Mouse (Mus musculus) intestine, embryonic 14.5 days (tissue): Measurements from ENCODE around the gene Zfp870. TPM values are rescaled to one million over a fixed set of nuclear protein-coding genes. Genes with fewer than 3 reads are reported as not detected.

Experiments
- ATAC-seq: fragments of 200-750 bp; cut with Nextera tagmentation; replicated peaks from 2 replicates; pipeline ENCODE4 v1.8.0; 2017; ENCODE audit warnings: low read depth, moderate number of reproducible peaks, moderate TSS enrichment, moderate library complexity; ENCODE audit not compliant: low FRiP score, low TSS enrichment
- DNase-seq: peaks from one replicate; pipeline ENCODE4 v3.0.0-alpha.2; 2018; ENCODE audit warnings: low spot score
- H3K27ac ChIP-seq: fragments of 300-500 bp; sonication (generic); 2 replicates; pipeline ENCODE4 v1.5.1; 2014; ENCODE audit warnings: low read depth, mild to moderate bottlenecking, control low read depth
- H3K27me3 ChIP-seq: fragments of 300-500 bp; sonication (generic); replicated peaks from 2 replicates; pipeline ENCODE4 v1.6.1; 2014; ENCODE audit warnings: low read length, control low read depth; ENCODE audit not compliant: control insufficient read depth, insufficient read depth
- H3K36me3 ChIP-seq: fragments of 300-500 bp; sonication (generic); 2 replicates; pipeline ENCODE4 v1.6.1; 2014; ENCODE audit warnings: low read length, control low read depth; ENCODE audit not compliant: control insufficient read depth, insufficient read depth
- H3K4me1 ChIP-seq: fragments of 300-500 bp; sonication (generic); replicated peaks from 2 replicates; pipeline ENCODE4 v1.6.1; 2014; ENCODE audit warnings: low read length, control low read depth, mixed read lengths; ENCODE audit not compliant: control insufficient read depth, insufficient read depth
- H3K4me2 ChIP-seq: fragments of 300-500 bp; sonication (generic); 2 replicates; pipeline ENCODE4 v1.6.1; 2014; ENCODE audit warnings: low read length
- H3K4me3 ChIP-seq: fragments of 300-500 bp; sonication (generic); 2 replicates; pipeline ENCODE4 v1.5.1; 2014; ENCODE audit warnings: low read depth, low read length, control low read depth, mixed read lengths
- H3K9ac ChIP-seq: fragments of 300-500 bp; sonication (generic); 2 replicates; pipeline ENCODE4 v1.6.1; 2014; ENCODE audit warnings: mild to moderate bottlenecking, low read length
- H3K9me3 ChIP-seq: fragments of 300-500 bp; sonication (generic); 2 replicates; pipeline ENCODE4 v1.6.1; 2016; ENCODE audit warnings: low read length, control low read depth; ENCODE audit not compliant: control insufficient read depth
- WGBS: fragments of 180-500 bp; shearing (Covaris S2); extraction: QIAGEN DNeasy Blood & Tissue Kit; methylation state at CpG from one replicate; pipeline ENCODE4 v1.1.7; 2014; 5-methylcytosine and 5-hydroxymethylcytosine counted together
- polyA plus RNA-seq: library from polyadenylated mRNA; unstranded; fragments of >200 nt; fragmentation: Nextera tagmentation; extraction: Ambion mirVana; gene quantifications from 2 replicates; pipeline ENCODE4 v1.2.1, GENCODE M21; 2014

Zfp870 gene
- 6.7 and 8.6 TPM in 2 replicates for polyA plus RNA-seq

GRCm38 (mm10) chr17:32891239-32892180 lies at the start of gene Zfp870:
Gene Zfp870 (minus strand): TSS chr17:32891642.
- DNase-seq (peak; percentile 92), ATAC-seq (peak; percentile 98)
- no peaks in the 10 kb centered on the region for H3K9me3 ChIP-seq
- peak within 1 kb of the TSS; percentile 74 for H3K9ac ChIP-seq
- 12% methylated on average over 32 of the region's 33 CpGs for WGBS
- peaks cover 10% of the 10 kb centered on the region for H3K4me1 ChIP-seq
- peaks cover 8% of the 10 kb centered on the region; the same call in 1 of the 2 replicates for H3K36me3 ChIP-seq
- H3K27me3 ChIP-seq = no peaks in the 10 kb centered on the region
- H3K4me3 ChIP-seq = peak within 1 kb of the TSS; percentile 91
- peak within 1 kb of the TSS; percentile 77 for H3K4me2 ChIP-seq
- peak within 1 kb of the TSS; percentile 88 for H3K27ac ChIP-seq

- Histone ChIP-seq H3K4me1 (no peaks in the 10 kb centered on the region), H3K4me2 (no peak overlapping the region), H3K27me3 (no peaks in the 10 kb centered on the region), H3K9me3 (no peaks in the 10 kb centered on the region), H3K9ac (no peak overlapping the region), H3K36me3 (no peaks in the 10 kb centered on the region), H3K4me3 (no peak overlapping the region), H3K27ac (no peak overlapping the region)
- ATAC-seq (no peak), DNase-seq (no peak)
- 83% methylated on average over 4 of the region's 4 CpGs for WGBS
These were observed 48.4 kb upstream of the Zfp870 start for GRCm38 (mm10) chr17:32939831-32940230.

- ATAC-seq (peak; percentile 50; the same call in 1 of the 2 replicates), DNase-seq (peak; percentile 58)
- Histone ChIP-seq H3K27me3 (no peaks in the 10 kb centered on the region), H3K27ac (no peak overlapping the region), H3K9me3 (no peaks in the 10 kb centered on the region), H3K9ac (no peak overlapping the region), H3K4me2 (no peak overlapping the region), H3K4me3 (no peak overlapping the region), H3K4me1 (no peaks in the 10 kb centered on the region), H3K36me3 (no peaks in the 10 kb centered on the region)
- 84% methylated on average over 5 of the region's 5 CpGs for WGBS
These were observed 36.4 kb upstream of the Zfp870 start for GRCm38 (mm10) chr17:32927803-32928202.

GRCm38 (mm10) chr17:32924658-32925312 lies 33.3 kb upstream of the Zfp870 start:
- H3K9ac ChIP-seq = peak overlapping the region; percentile 26
- no peak overlapping the region for H3K27ac ChIP-seq
- peak overlapping the region; percentile 28 for H3K4me3 ChIP-seq
- no peaks in the 10 kb centered on the region for H3K4me1 ChIP-seq
- H3K36me3 ChIP-seq = no peaks in the 10 kb centered on the region
- H3K27me3 ChIP-seq = no peaks in the 10 kb centered on the region
- ATAC-seq (peak; percentile 86), DNase-seq (peak; percentile 86)
- peak overlapping the region; percentile 51 for H3K4me2 ChIP-seq
- peaks cover 4% of the 10 kb centered on the region; the same call in 1 of the 2 replicates for H3K9me3 ChIP-seq
- WGBS = 15% methylated on average over 32 of the region's 32 CpGs

GRCm38 (mm10) chr17:32923681-32924080 lies 32.2 kb upstream of the Zfp870 start:
- H3K4me1 ChIP-seq = no peaks in the 10 kb centered on the region
- no peak overlapping the region for H3K4me2 ChIP-seq
- no peak overlapping the region for H3K4me3 ChIP-seq
- 96% methylated on average over 1 of the region's 1 CpGs for WGBS
- peaks cover 4% of the 10 kb centered on the region; the same call in 1 of the 2 replicates for H3K9me3 ChIP-seq
- ATAC-seq = no peak
- no peak overlapping the region for H3K9ac ChIP-seq
- no peak for DNase-seq
- H3K27me3 ChIP-seq = no peaks in the 10 kb centered on the region
- no peaks in the 10 kb centered on the region for H3K36me3 ChIP-seq
- no peak overlapping the region for H3K27ac ChIP-seq

- DNase-seq = no peak
- Histone ChIP-seq H3K9me3 (peaks cover 4% of the 10 kb centered on the region; the same call in 1 of the 2 replicates), H3K4me2 (no peak overlapping the region), H3K4me1 (no peaks in the 10 kb centered on the region), H3K27ac (no peak overlapping the region), H3K36me3 (no peaks in the 10 kb centered on the region), H3K27me3 (no peaks in the 10 kb centered on the region), H3K4me3 (no peak overlapping the region), H3K9ac (no peak overlapping the region)
- 52% methylated on average over 2 of the region's 2 CpGs for WGBS
- ATAC-seq = no peak
These were observed 27.7 kb upstream of the Zfp870 start for GRCm38 (mm10) chr17:32919123-32919522.

- Histone ChIP-seq H3K36me3 (no peaks in the 10 kb centered on the region), H3K9ac (no peak within 1 kb of the TSS), H3K4me2 (no peak within 1 kb of the TSS), H3K4me3 (no peak within 1 kb of the TSS), H3K27me3 (no peaks in the 10 kb centered on the region), H3K9me3 (peaks cover 4% of the 10 kb centered on the region; the same call in 1 of the 2 replicates), H3K4me1 (no peaks in the 10 kb centered on the region), H3K27ac (no peak within 1 kb of the TSS)
- 75% methylated on average over 2 of the region's 2 CpGs for WGBS
- ATAC-seq (no peak), DNase-seq (no peak)
These were observed 25.7 kb upstream of the Zfp870 start, which contains the start of gene Cyp4f14 for GRCm38 (mm10) chr17:32917131-32917530. Gene Cyp4f14 (minus strand): TSS chr17:32917342.

GRCm38 (mm10) chr17:32916075-32916474 lies 24.6 kb upstream of the Zfp870 start:
- Histone ChIP-seq H3K27ac (no peak overlapping the region), H3K9me3 (peaks cover 2% of the 10 kb centered on the region; the same call in 1 of the 2 replicates), H3K4me1 (no peaks in the 10 kb centered on the region), H3K4me2 (no peak overlapping the region), H3K27me3 (no peaks in the 10 kb centered on the region), H3K36me3 (no peaks in the 10 kb centered on the region), H3K4me3 (no peak overlapping the region), H3K9ac (no peak overlapping the region)
- peak; percentile 88 for ATAC-seq
- no peak for DNase-seq
- WGBS = 25% methylated on average over 1 of the region's 1 CpGs
